Mouse (Mus musculus): ENCODE data around the gene Wdr63. TPM values are rescaled to one million over a fixed set of nuclear protein-coding genes. Genes with fewer than 3 reads are reported as not detected.

Gene Wdr63
- polyA plus RNA-seq, 1 experiment from 2014 or later = 0.19 TPM

GRCm38 (mm10) chr3:146149156-146150057 lies 41.5 kb upstream of the Wdr63 start, which contains the start of gene Mcoln2:
Gene Mcoln2 (plus strand): TSS chr3:146149833.
- WGBS = 13% methylated on average over 33 of the region's 34 CpGs

GRCm38 (mm10) chr3:146146131-146146530 lies 38.2 kb upstream of the Wdr63 start:
- H3K9me3 ChIP-seq = peaks cover 3% of the 10 kb centered on the region; the same call in 1 of the 2 replicates
- no peak for ATAC-seq (ENCODE audit: low FRiP score, low read depth)
- no peak overlapping the region for H3K9ac ChIP-seq
- peaks cover 16% of the 10 kb centered on the region for H3K27me3 ChIP-seq
- peaks cover 12% of the 10 kb centered on the region for H3K4me1 ChIP-seq
- no peak overlapping the region for H3K4me3 ChIP-seq
- no peak overlapping the region for H3K4me2 ChIP-seq (replicated peaks)
- WGBS = 70% methylated on average over 5 of the region's 5 CpGs
- no peak overlapping the region for H3K27ac ChIP-seq
- H3K36me3 ChIP-seq = no peaks in the 10 kb centered on the region

More at GRCm38 (mm10) chr3:146149156-146150057, 41.5 kb upstream of the Wdr63 start, which contains the start of gene Mcoln2:
- Histone ChIP-seq H3K27ac (no peak within 1 kb of the TSS; the same call in 1 of the 2 replicates), H3K4me2 (replicated peaks) (peak within 1 kb of the TSS; percentile 96), H3K27me3 (peaks cover 21% of the 10 kb centered on the region), H3K36me3 (no peaks in the 10 kb centered on the region), H3K9me3 (peaks cover 3% of the 10 kb centered on the region; the same call in 1 of the 2 replicates), H3K9ac (peak within 1 kb of the TSS; percentile 63), H3K4me3 (peak within 1 kb of the TSS; percentile 49), H3K4me1 (peaks cover 18% of the 10 kb centered on the region)
- peak; percentile 51; the same call in 1 of the 2 replicates for ATAC-seq (ENCODE audit: low FRiP score, low read depth)

GRCm38 (mm10) chr3:146145501-146145900 lies 37.6 kb upstream of the Wdr63 start:
- Histone ChIP-seq H3K9me3 (peaks cover 3% of the 10 kb centered on the region; the same call in 1 of the 2 replicates), H3K4me1 (peaks cover 9% of the 10 kb centered on the region), H3K4me3 (no peak overlapping the region), H3K9ac (no peak overlapping the region), H3K27me3 (peaks cover 15% of the 10 kb centered on the region), H3K36me3 (no peaks in the 10 kb centered on the region), H3K4me2 (replicated peaks) (no peak overlapping the region), H3K27ac (no peak overlapping the region)
- 60% methylated on average over 5 of the region's 5 CpGs for WGBS
- ATAC-seq (ENCODE audit: low FRiP score, low read depth) = no peak

- Histone ChIP-seq H3K36me3 (no peaks in the 10 kb centered on the region), H3K4me1 (no peaks in the 10 kb centered on the region), H3K4me3 (no peak overlapping the region), H3K4me2 (replicated peaks) (no peak overlapping the region), H3K27ac (no peak overlapping the region), H3K9me3 (peaks cover 3% of the 10 kb centered on the region; the same call in 1 of the 2 replicates), H3K27me3 (no peaks in the 10 kb centered on the region), H3K9ac (no peak overlapping the region)
- ATAC-seq (ENCODE audit: low FRiP score, low read depth) = no peak
- 83% methylated on average over 7 of the region's 7 CpGs for WGBS
Measured at GRCm38 (mm10) chr3:146142523-146142922, 34.6 kb upstream of the Wdr63 start.

GRCm38 (mm10) chr3:146140276-146140675 lies 32.3 kb upstream of the Wdr63 start:
- Histone ChIP-seq H3K4me1 (no peaks in the 10 kb centered on the region), H3K27ac (no peak overlapping the region), H3K4me2 (replicated peaks) (no peak overlapping the region), H3K27me3 (no peaks in the 10 kb centered on the region), H3K36me3 (no peaks in the 10 kb centered on the region), H3K9me3 (peaks cover 2% of the 10 kb centered on the region; the same call in 1 of the 2 replicates), H3K4me3 (no peak overlapping the region), H3K9ac (no peak overlapping the region)
- WGBS = 91% methylated on average over 7 of the region's 7 CpGs
- no peak for ATAC-seq (ENCODE audit: low FRiP score, low read depth)

- no peak overlapping the region for H3K27ac ChIP-seq
- ATAC-seq (ENCODE audit: low FRiP score, low read depth) = no peak
- no peaks in the 10 kb centered on the region for H3K27me3 ChIP-seq
- 34% methylated on average over 10 of the region's 10 CpGs for WGBS
- H3K4me3 ChIP-seq = no peak overlapping the region
- no peak overlapping the region for H3K9ac ChIP-seq
- H3K9me3 ChIP-seq = no peaks in the 10 kb centered on the region
- no peaks in the 10 kb centered on the region for H3K36me3 ChIP-seq
- no peaks in the 10 kb centered on the region for H3K4me1 ChIP-seq
- H3K4me2 ChIP-seq (replicated peaks) = no peak overlapping the region
Measured at GRCm38 (mm10) chr3:146136422-146136821, 28.5 kb upstream of the Wdr63 start.

GRCm38 (mm10) chr3:146135417-146135816 lies 27.5 kb upstream of the Wdr63 start:
- H3K27ac ChIP-seq = no peak overlapping the region
- no peak for ATAC-seq (ENCODE audit: low FRiP score, low read depth)
- H3K4me1 ChIP-seq = no peaks in the 10 kb centered on the region
- no peaks in the 10 kb centered on the region for H3K27me3 ChIP-seq
- H3K4me2 ChIP-seq (replicated peaks) = no peak overlapping the region
- no peak overlapping the region for H3K4me3 ChIP-seq
- no peak overlapping the region for H3K9ac ChIP-seq
- no peaks in the 10 kb centered on the region for H3K36me3 ChIP-seq
- H3K9me3 ChIP-seq = no peaks in the 10 kb centered on the region
- 87% methylated on average over 2 of the region's 2 CpGs for WGBS

GRCm38 (mm10) chr3:146134834-146135233 lies 26.9 kb upstream of the Wdr63 start:
- Histone ChIP-seq H3K4me2 (replicated peaks) (no peak overlapping the region), H3K27ac (no peak overlapping the region), H3K27me3 (no peaks in the 10 kb centered on the region), H3K36me3 (no peaks in the 10 kb centered on the region), H3K9ac (no peak overlapping the region), H3K4me1 (no peaks in the 10 kb centered on the region), H3K4me3 (no peak overlapping the region), H3K9me3 (no peaks in the 10 kb centered on the region)
- no peak for ATAC-seq (ENCODE audit: low FRiP score, low read depth)
- 54% methylated on average over 9 of the region's 9 CpGs for whole genome bisulfite sequencing

GRCm38 (mm10) chr3:146127205-146127604 lies 19.3 kb upstream of the Wdr63 start:
- H3K9ac ChIP-seq = no peak overlapping the region
- no peak overlapping the region for H3K4me3 ChIP-seq
- H3K4me1 ChIP-seq = peaks cover 8% of the 10 kb centered on the region
- ATAC-seq (ENCODE audit: low FRiP score, low read depth) = no peak
- 61% methylated on average over 6 of the region's 6 CpGs for WGBS
- no peaks in the 10 kb centered on the region for H3K9me3 ChIP-seq
- no peaks in the 10 kb centered on the region for H3K27me3 ChIP-seq
- H3K36me3 ChIP-seq = no peaks in the 10 kb centered on the region
- H3K27ac ChIP-seq = no peak overlapping the region
- no peak overlapping the region for H3K4me2 ChIP-seq (replicated peaks)

- 60% methylated on average over 9 of the region's 9 CpGs for WGBS
- peaks cover 19% of the 10 kb centered on the region for H3K4me1 ChIP-seq
- H3K9me3 ChIP-seq = no peaks in the 10 kb centered on the region
- no peak for ATAC-seq (ENCODE audit: low FRiP score, low read depth)
- H3K27ac ChIP-seq = no peak overlapping the region
- H3K9ac ChIP-seq = no peak overlapping the region
- H3K4me3 ChIP-seq = no peak overlapping the region
- H3K36me3 ChIP-seq = no peaks in the 10 kb centered on the region
- peaks cover 5% of the 10 kb centered on the region for H3K27me3 ChIP-seq
- no peak overlapping the region for H3K4me2 ChIP-seq (replicated peaks)
Measured at GRCm38 (mm10) chr3:146123464-146123825, 15.5 kb upstream of the Wdr63 start.

GRCm38 (mm10) chr3:146122807-146123463 lies 15.0 kb upstream of the Wdr63 start:
- H3K4me3 ChIP-seq = no peak overlapping the region
- no peak overlapping the region for H3K9ac ChIP-seq
- peaks cover 19% of the 10 kb centered on the region for H3K4me1 ChIP-seq
- no peak overlapping the region for H3K4me2 ChIP-seq (replicated peaks)
- no peaks in the 10 kb centered on the region for H3K9me3 ChIP-seq
- no peak for ATAC-seq (ENCODE audit: low FRiP score, low read depth)
- no peak overlapping the region for H3K27ac ChIP-seq
- WGBS = 73% methylated on average over 8 of the region's 8 CpGs
- no peaks in the 10 kb centered on the region for H3K36me3 ChIP-seq
- H3K27me3 ChIP-seq = peaks cover 10% of the 10 kb centered on the region

GRCm38 (mm10) chr3:146122125-146122420 lies 14.1 kb upstream of the Wdr63 start:
- H3K27me3 ChIP-seq = peaks cover 18% of the 10 kb centered on the region
- no peak for ATAC-seq (ENCODE audit: low FRiP score, low read depth)
- H3K36me3 ChIP-seq = no peaks in the 10 kb centered on the region
- 47% methylated on average over 3 of the region's 3 CpGs for WGBS
- no peak overlapping the region for H3K27ac ChIP-seq
- H3K9ac ChIP-seq = no peak overlapping the region
- no peak overlapping the region; the same call in 1 of the 2 replicates for H3K4me3 ChIP-seq
- peak overlapping the region; percentile 56 for H3K4me2 ChIP-seq (replicated peaks)
- H3K9me3 ChIP-seq = no peaks in the 10 kb centered on the region
- peaks cover 27% of the 10 kb centered on the region for H3K4me1 ChIP-seq

All from limb, embryonic 13.5 days (tissue).